8 mouse cellular contexts compared by ENCODE assay signal in the genomic region with DNA sequence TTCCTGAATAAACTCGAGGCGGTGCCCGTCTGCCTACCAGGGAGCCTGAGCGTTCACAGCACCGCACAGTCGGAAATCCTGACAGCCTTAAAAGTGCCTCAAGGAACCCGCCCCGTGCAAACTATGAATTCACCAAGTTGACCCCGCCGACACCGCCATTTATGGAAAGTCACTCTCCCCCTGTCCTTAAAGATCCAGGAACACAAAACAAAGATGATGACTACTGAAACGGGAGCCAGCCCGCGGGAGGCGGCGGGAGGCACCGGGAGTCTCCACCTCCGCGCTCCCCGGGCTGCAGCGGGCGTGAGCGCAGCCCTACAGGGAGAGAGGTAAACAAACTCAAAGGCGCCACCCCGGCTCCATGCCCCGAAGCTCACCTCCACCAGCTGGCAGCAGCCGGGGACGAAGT. TPM values are rescaled to one million over a fixed set of nuclear protein-coding genes. Genes with fewer than 3 reads are reported as not detected.
DNase-seq lines count a peak whose midpoint lies in the region; ATAC-seq and TF ChIP-seq lines count a peak whose summit lies in the region.

No protein-coding gene starts in this region.

- no peaks in the 10 kb centered on the region for H3K36me3 ChIP-seq in kidney, adult 2 months (ENCODE audit: control insufficient read depth, insufficient read depth, low read length)
- H3K36me3 ChIP-seq in G1E (replicated peaks), result peaks cover 31% of the 10 kb centered on the region
- peaks cover 6% of the 10 kb centered on the region for H3K36me3 ChIP-seq in limb, embryonic 14.5 days (ENCODE audit: control insufficient read depth, insufficient read depth, low read length)

- ATAC-seq in G1E (ENCODE audit: extremely low read depth, insufficient number of reproducible peaks, low FRiP score, poor library complexity, severe bottlenecking), result no peak
- ATAC-seq in erythroid progenitor cell, adult 5-6 weeks (replicated peaks; ENCODE audit: low FRiP score, poor library complexity, severe bottlenecking), result peak; percentile 78
- peak; percentile 45 for ATAC-seq in limb, embryonic 14.5 days (ENCODE audit: low FRiP score, low read depth)

- H3K9ac ChIP-seq in limb, embryonic 14.5 days (ENCODE audit: low read depth, low read length, severe bottlenecking), result peak overlapping the region; percentile 81

- peak overlapping the region; percentile 99 for H3K4me3 ChIP-seq in kidney, adult 2 months (ENCODE audit: insufficient read depth, low read depth, low read length)
- peak overlapping the region; percentile 94 for H3K4me3 ChIP-seq in G1E (ENCODE audit: low read depth, low read length)
- H3K4me3 ChIP-seq in limb, embryonic 14.5 days (replicated peaks; ENCODE audit: low read length), result peak overlapping the region; percentile 91
- peak overlapping the region; percentile 96 for H3K4me3 ChIP-seq in olfactory bulb, adult 2 months (ENCODE audit: insufficient read depth, low read depth, low read length)

- TF ChIP-seq POLR2A in kidney, adult 2 months (IDR thresholded peaks at IDR 0.05; ENCODE audit: low read depth, low read length), result no peak
- TF ChIP-seq POLR2A in limb, embryonic 14.5 days (IDR thresholded peaks at IDR 0.05; ENCODE audit: borderline replicate concordance, extremely low read depth, insufficient read depth, insufficient read length), result no peak
- no peak for TF ChIP-seq POLR2A in olfactory bulb, adult 2 months (IDR thresholded peaks at IDR 0.05; ENCODE audit: insufficient read depth, low read depth, low read length)

- H3K27me3 ChIP-seq in kidney, adult 2 months (replicated peaks; ENCODE audit: control insufficient read depth, insufficient read depth, low read length), result no peaks in the 10 kb centered on the region
- H3K27me3 ChIP-seq in G1E (ENCODE audit: insufficient read depth, low read length), result no peaks in the 10 kb centered on the region
- no peaks in the 10 kb centered on the region for H3K27me3 ChIP-seq in limb, embryonic 14.5 days (ENCODE audit: control insufficient read depth, insufficient read depth, low read length)

- under 1% methylated on average over 28 of the region's 28 CpGs for WGBS in kidney, adult 2 months
- whole genome bisulfite sequencing in limb, embryonic 14.5 days, result under 1% methylated on average over 27 of the region's 28 CpGs
- WGBS in olfactory bulb, adult 2 months, result under 1% methylated on average over 28 of the region's 28 CpGs

- H3K9me3 ChIP-seq in G1E (replicated peaks), result no peaks in the 10 kb centered on the region
- H3K9me3 ChIP-seq in limb, embryonic 14.5 days (ENCODE audit: control insufficient read depth, low read length), result no peaks in the 10 kb centered on the region

- DNase-seq in kidney, adult 2 months, result no peak
- no peak for DNase-seq in kidney, postnatal 14 days
- no peak for DNase-seq in G1E (ENCODE audit: low spot score)
- no peak for DNase-seq in limb, embryonic 14.5 days (ENCODE audit: low spot score)
- no peak for DNase-seq in adrenal gland, postnatal 36 days
- DNase-seq in yolk sac, embryonic 10.5 days (ENCODE audit: low spot score), result no peak

- peak overlapping the region; percentile 97 for H3K27ac ChIP-seq in kidney, adult 2 months (ENCODE audit: insufficient read depth, low read depth, low read length)
- H3K27ac ChIP-seq in limb, embryonic 14.5 days (replicated peaks; ENCODE audit: low read depth, low read length), result peak overlapping the region; percentile 97
- peak overlapping the region; percentile 72; the same call in 1 of the 2 replicates for H3K27ac ChIP-seq in olfactory bulb, adult 2 months (ENCODE audit: insufficient read depth, low read depth, low read length)

- no peak for TF ChIP-seq CTCF in kidney, adult 2 months (conservative IDR thresholded peaks at IDR 0.05; ENCODE audit: insufficient read depth, insufficient read length, low read depth, low read length)
- TF ChIP-seq CTCF in G1E (IDR thresholded peaks at IDR 0.05; ENCODE audit: low read depth, low read length), result no peak
- TF ChIP-seq CTCF in olfactory bulb, adult 2 months (IDR thresholded peaks at IDR 0.05; ENCODE audit: insufficient read depth, low read depth, low read length), result no peak

- H3K4me2 ChIP-seq in limb, embryonic 14.5 days (replicated peaks; ENCODE audit: low read depth, low read length, severe bottlenecking), result peak overlapping the region; percentile 85

- H3K4me1 ChIP-seq in kidney, adult 2 months (ENCODE audit: control insufficient read depth, insufficient read depth, low read length), result peaks cover 8% of the 10 kb centered on the region
- peaks cover 32% of the 10 kb centered on the region for H3K4me1 ChIP-seq in G1E (ENCODE audit: insufficient read depth, low read depth, low read length)
- peaks cover 26% of the 10 kb centered on the region for H3K4me1 ChIP-seq in limb, embryonic 14.5 days (ENCODE audit: control insufficient read depth, insufficient read depth, low read length)
- H3K4me1 ChIP-seq in olfactory bulb, adult 2 months (ENCODE audit: control insufficient read depth, insufficient read depth, low read length), result peaks cover 14% of the 10 kb centered on the region

RNA-seq across cellular contexts. Expression of gene Mat2b, which starts 2.9 kb away (rescaled TPM):
- 51.7 and 57.2 TPM in 2 replicates for polyA plus RNA-seq in kidney, adult 2 months (2012; rRNA removed)
- total RNA-seq in G1E (2014; fragmentation: Nextera tagmentation) (55.2 and 61.8 TPM in 2 replicates), G1E (2017) (135 TPM in 2 replicates)
- polyA plus RNA-seq in G1E (2012), result 49.8 and 55.0 TPM in 2 replicates
- 50.7 and 61.6 TPM in 2 replicates for total RNA-seq in erythroid progenitor cell, adult 5-6 weeks (2015; ENCODE audit: low replicate concordance)
- 42.7 and 49.0 TPM in 2 replicates for total RNA-seq in erythroid progenitor cell, adult 5-6 weeks (2017; ENCODE audit: low replicate concordance)
- 78.7 and 84.8 TPM in 2 replicates for polyA plus RNA-seq in limb, embryonic 14.5 days (2012; rRNA removed)
- polyA plus RNA-seq in limb, embryonic 14.5 days (2014; fragmentation: Nextera tagmentation; extraction: Ambion mirVana), result 111 and 112 TPM in 2 replicates
- polyA plus RNA-seq in olfactory bulb, adult 2 months (2012; ENCODE audit: insufficient read depth, insufficient read length, low replicate concordance, missing spikeins), result not detected in 2 replicates
- 10 to 100 TPM; 77.8 to 98.7 TPM for total RNA-seq in adrenal gland, postnatal 36 days (2021)

RNA-seq across cellular contexts. Expression of gene Hmmr, which starts 41.1 kb away (rescaled TPM):
- 0.31 and 0.35 TPM in 2 replicates for polyA plus RNA-seq in kidney, adult 2 months (2012; rRNA removed)
- total RNA-seq in G1E (2014; fragmentation: Nextera tagmentation), result 186 and 202 TPM in 2 replicates
- total RNA-seq in G1E (2017), result 79.4 and 99.2 TPM in 2 replicates
- polyA plus RNA-seq in G1E (2012), result 2.1 and 2.8 TPM in 2 replicates
- 302 and 312 TPM in 2 replicates for total RNA-seq in erythroid progenitor cell, adult 5-6 weeks (2015; ENCODE audit: low replicate concordance)
- 397 and 477 TPM in 2 replicates for total RNA-seq in erythroid progenitor cell, adult 5-6 weeks (2017; ENCODE audit: low replicate concordance)
- 24.1 and 26.4 TPM in 2 replicates for polyA plus RNA-seq in limb, embryonic 14.5 days (2012; rRNA removed)
- 34.0 and 40.1 TPM in 2 replicates for polyA plus RNA-seq in limb, embryonic 14.5 days (2014; fragmentation: Nextera tagmentation; extraction: Ambion mirVana)
- not detected in 2 replicates for polyA plus RNA-seq in olfactory bulb, adult 2 months (2012; ENCODE audit: insufficient read depth, insufficient read length, low replicate concordance, missing spikeins)
- 1 to 10 TPM; 2.4 to 2.5 TPM for total RNA-seq in adrenal gland, postnatal 36 days (2021)

RNA-seq across cellular contexts. Expression of gene Nudcd2, which starts 41.4 kb away (rescaled TPM):
- 7.5 and 9.7 TPM in 2 replicates for polyA plus RNA-seq in kidney, adult 2 months (2012; rRNA removed)
- total RNA-seq in G1E (2014; fragmentation: Nextera tagmentation) (129 and 133 TPM in 2 replicates), G1E (2017) (183 and 211 TPM in 2 replicates)
- 54.0 and 55.1 TPM in 2 replicates for polyA plus RNA-seq in G1E (2012)
- total RNA-seq in erythroid progenitor cell, adult 5-6 weeks (2015; ENCODE audit: low replicate concordance), result 59.5 and 60.5 TPM in 2 replicates
- 97.0 and 126 TPM in 2 replicates for total RNA-seq in erythroid progenitor cell, adult 5-6 weeks (2017; ENCODE audit: low replicate concordance)
- polyA plus RNA-seq in limb, embryonic 14.5 days (2012; rRNA removed), result 42.0 and 57.4 TPM in 2 replicates
- polyA plus RNA-seq in limb, embryonic 14.5 days (2014; fragmentation: Nextera tagmentation; extraction: Ambion mirVana), result 140 and 153 TPM in 2 replicates
- not detected in 2 replicates for polyA plus RNA-seq in olfactory bulb, adult 2 months (2012; ENCODE audit: insufficient read depth, insufficient read length, low replicate concordance, missing spikeins)
- total RNA-seq in adrenal gland, postnatal 36 days (2021), result 10 to 100 TPM; 28.7 to 34.3 TPM

Comparison
In these comparisons a context has a peak if more than half of its experiments do, and no peak if none do; other contexts are left out.
1. RNA of gene Mat2b, which starts 2.9 kb away (polyA plus RNA-seq): 78.7 to 112 TPM in limb, embryonic 14.5 days, 51.7 to 57.2 TPM in kidney, adult 2 months and 49.8 to 55.0 TPM in G1E; not detected in olfactory bulb, adult 2 months; every median in the first group is over 10 times any median in the second.
2. Peak in every context shown above with its lines, with median percentiles within 50 percentile points of each other: H3K27ac ChIP-seq and H3K4me3 ChIP-seq.